Mouse (Mus musculus) CH12.LX (cell line): ENCODE results near the gene Cnksr3. TPM values are rescaled to one million over a fixed set of nuclear protein-coding genes. Genes with fewer than 3 reads are reported as not detected.

Experiments
- DNase-seq: peaks from one replicate; pipeline ENCODE4 v3.0.0-alpha.2; 2013; ENCODE audit errors: extremely low read depth
- H3K27ac ChIP-seq: 2 replicates; pipeline ENCODE4 v1.5.1; 2012; ENCODE audit warnings: low read depth, mild to moderate bottlenecking, control low read depth, moderate library complexity; ENCODE audit not compliant: insufficient read depth
- H3K27me3 ChIP-seq: replicated peaks from 2 replicates; pipeline ENCODE3; 2012; ENCODE audit warnings: inconsistent platforms
- H3K36me3 ChIP-seq, 2 experiments: replicated peaks in 1 of 2; 2 replicates each; pipeline versions ENCODE3 to v1.6.1; 2012; ENCODE audit warnings: inconsistent platforms in 1 of 2, low read length in 1 of 2, mild to moderate bottlenecking in 1 of 2, mixed read lengths in 1 of 2, moderate library complexity in 1 of 2; ENCODE audit not compliant: control insufficient read depth in 1 of 2, insufficient read depth in 1 of 2
- H3K4me1 ChIP-seq, 2 experiments: 2 replicates each; pipeline ENCODE4 v1.6.1; 2012; ENCODE audit warnings: inconsistent platforms in 1 of 2, moderate library complexity in 1 of 2; ENCODE audit not compliant: insufficient read depth in 2 of 2, control insufficient read depth in 1 of 2
- H3K4me2 ChIP-seq: 2 replicates; pipeline ENCODE4 v1.6.1; 2012; ENCODE audit warnings: low read depth, mild to moderate bottlenecking, control low read depth; ENCODE audit not compliant: poor library complexity, insufficient read depth, severe bottlenecking
- H3K4me3 ChIP-seq, 3 experiments: fragments of 150-350 bp in 1 of 3; sonication (generic) in 1 of 3; replicated peaks in 1 of 3; 2 replicates each; pipeline versions ENCODE3 to v1.5.1; 2011 to 2012; ENCODE audit warnings: low read depth in 2 of 3, low read length in 2 of 3, mild to moderate bottlenecking in 2 of 3, moderate library complexity in 2 of 3, control low read depth in 1 of 3, improper control_type of control experiment in 1 of 3, inconsistent platforms in 1 of 3, mixed read lengths in 1 of 3; ENCODE audit not compliant: poor library complexity in 1 of 3
- H3K79me2 ChIP-seq: replicated peaks from 2 replicates; pipeline ENCODE4 v1.6.1; 2012; ENCODE audit warnings: mild to moderate bottlenecking, moderate library complexity; ENCODE audit not compliant: control insufficient read depth, poor library complexity, insufficient read depth, severe bottlenecking; ENCODE audit errors: extremely low read depth
- H3K9ac ChIP-seq: 2 replicates; pipeline ENCODE4 v1.6.1; 2012; ENCODE audit warnings: low read depth, mild to moderate bottlenecking, control low read depth, moderate library complexity; ENCODE audit not compliant: insufficient read depth
- H3K9me3 ChIP-seq: replicated peaks from 2 replicates; pipeline ENCODE3; 2012; ENCODE audit warnings: low read length, inconsistent platforms, mixed read lengths
- BHLHE40 ChIP-seq: IDR thresholded peaks from 2 replicates; pipeline ENCODE4 v1.6.1; 2011; ENCODE audit warnings: mild to moderate bottlenecking, low read depth, low read length, improper control_type of control experiment
- CHD2 ChIP-seq: IDR thresholded peaks from 2 replicates; pipeline ENCODE4 v1.6.1; 2011; ENCODE audit warnings: low read length, improper control_type of control experiment
- CTCF ChIP-seq, 2 experiments: IDR thresholded peaks in 1 of 2; conservative IDR thresholded peaks in 1 of 2; 2 replicates each; pipeline ENCODE4 v1.5.1; 2011 to 2012; ENCODE audit warnings: low read depth in 2 of 2, low read length in 2 of 2, improper control_type of control experiment in 1 of 2, inconsistent platforms in 1 of 2, mild to moderate bottlenecking in 1 of 2, moderate library complexity in 1 of 2
- ELF1 ChIP-seq: IDR thresholded peaks from 2 replicates; pipeline ENCODE4 v1.6.1; 2014; ENCODE audit warnings: low read depth, mild to moderate bottlenecking, inconsistent platforms, low read length, improper control_type of control experiment
- EP300 ChIP-seq: IDR thresholded peaks from 2 replicates; pipeline ENCODE4 v1.6.1; 2011; ENCODE audit warnings: low read length, improper control_type of control experiment
- IRF4 ChIP-seq: IDR thresholded peaks from 2 replicates; pipeline ENCODE4 v1.6.1; 2014; ENCODE audit warnings: low read depth, mild to moderate bottlenecking, inconsistent platforms, low read length, improper control_type of control experiment
- JUND ChIP-seq: conservative IDR thresholded peaks from 2 replicates; pipeline ENCODE4 v1.6.1; 2011; ENCODE audit warnings: low read depth, low read length, improper control_type of control experiment
- MAFK ChIP-seq: IDR thresholded peaks from 2 replicates; pipeline ENCODE4 v1.6.1; 2011; ENCODE audit warnings: low read length, improper control_type of control experiment; ENCODE audit not compliant: insufficient replicate concordance
- MAX ChIP-seq: IDR thresholded peaks from 2 replicates; pipeline ENCODE4 v1.6.1; 2011; ENCODE audit warnings: low read length, improper control_type of control experiment
- MEF2A ChIP-seq: IDR thresholded peaks from 2 replicates; pipeline ENCODE4 v1.6.1; 2014; ENCODE audit warnings: low read depth, mild to moderate bottlenecking, inconsistent platforms, low read length, improper control_type of control experiment, borderline replicate concordance
- MXI1 ChIP-seq: IDR thresholded peaks from 2 replicates; pipeline ENCODE4 v1.6.1; 2011; ENCODE audit warnings: mild to moderate bottlenecking, low read depth, low read length, improper control_type of control experiment
- NRF1 ChIP-seq: IDR thresholded peaks from 2 replicates; pipeline ENCODE4 v1.6.1; 2014; ENCODE audit warnings: low read depth, mild to moderate bottlenecking, inconsistent platforms, low read length, improper control_type of control experiment, moderate library complexity
- POLR2AphosphoS2 ChIP-seq: IDR thresholded peaks from 2 replicates; pipeline ENCODE4 v1.6.1; 2011; ENCODE audit warnings: low read depth, low read length, improper control_type of control experiment
- RAD21 ChIP-seq: IDR thresholded peaks from 2 replicates; pipeline ENCODE4 v1.6.1; 2011; ENCODE audit warnings: low read depth, mild to moderate bottlenecking, low read length, improper control_type of control experiment, moderate library complexity
- RCOR1 ChIP-seq: conservative IDR thresholded peaks from 2 replicates; pipeline ENCODE4 v1.6.1; 2012; ENCODE audit warnings: low read depth, mild to moderate bottlenecking, inconsistent platforms, low read length, improper control_type of control experiment
- TBP ChIP-seq: conservative IDR thresholded peaks from 2 replicates; pipeline ENCODE4 v1.6.1; 2011; ENCODE audit warnings: low read depth, low read length, improper control_type of control experiment
- TCF12 ChIP-seq: IDR thresholded peaks from 2 replicates; pipeline ENCODE4 v1.6.1; 2014; ENCODE audit warnings: low read depth, mild to moderate bottlenecking, inconsistent platforms, low read length, improper control_type of control experiment
- UBTF ChIP-seq: IDR thresholded peaks from 2 replicates; pipeline ENCODE4 v1.6.1; 2012; ENCODE audit warnings: low read depth, mild to moderate bottlenecking, inconsistent platforms, low read length, improper control_type of control experiment, moderate library complexity
- USF1 ChIP-seq: IDR thresholded peaks from 2 replicates; pipeline ENCODE4 v1.6.1; 2014; ENCODE audit warnings: low read depth, mild to moderate bottlenecking, inconsistent platforms, low read length, improper control_type of control experiment
- USF2 ChIP-seq: conservative IDR thresholded peaks from 2 replicates; pipeline ENCODE4 v1.6.1; 2011; ENCODE audit warnings: low read depth, low read length, improper control_type of control experiment
- ZMIZ1 ChIP-seq: IDR thresholded peaks from 2 replicates; pipeline ENCODE4 v1.6.1; 2012; ENCODE audit warnings: low read depth, mild to moderate bottlenecking, inconsistent platforms, low read length, improper control_type of control experiment
- dilution Hi-C: fragments of 300-500 bp; cut with MboI; formaldehyde crosslinking; loops from 2 replicates; pipeline ENCODE4 v1.14.3; 2020; ENCODE audit warnings: low sequenced_read_pairs; ENCODE audit not compliant: extremely low pct_unique_long_range_greater_than_20kb, extremely low pct_ligation_motif_present
- in situ Hi-C: fragments of 300-500 bp; cut with MboI; formaldehyde crosslinking; loops from 3 replicates; pipeline ENCODE4 v1.14.3; 2019; ENCODE audit warnings: low sequenced_read_pairs, low pct_ligation_motif_present, low pct_unique_long_range_greater_than_20kb, mixed read lengths
- polyA plus RNA-seq: library from polyadenylated mRNA; unstranded; fragments of >175 nt; gene quantifications from 2 replicates; pipeline ENCODE4 v1.2.1, GENCODE M21; 2012; ENCODE audit warnings: low read depth; ENCODE audit not compliant: insufficient read length
- total RNA-seq, 2 experiments: library from RNA; depleted of rRNA; stranded (reverse); fragments of 300-350 nt in 1 of 2; fragments of >200 nt in 1 of 2; gene quantifications; 2 replicates each; pipeline ENCODE4 v1.2.3; 2012 to 2014

The Cnksr3 gene
- total RNA-seq (2012; rRNA removed): 0.71 and 0.72 TPM in 2 replicates
- total RNA-seq (2014; rRNA removed): 2.9 and 3.0 TPM in 2 replicates
- polyA plus RNA-seq: 3.8 and 3.9 TPM in 2 replicates

GRCm38 (mm10) chr10:7211696-7212482 lies at the start of gene Cnksr3:
TSS of gene Cnksr3 (minus strand) at chr10:7212237.
- Histone ChIP-seq H3K27me3 (no peaks in the 10 kb centered on the region), H3K9me3 (no peaks in the 10 kb centered on the region), H3K79me2 (no peaks in the 10 kb centered on the region), H3K4me2 (peak within 1 kb of the TSS; percentile 85), H3K9ac (no peak within 1 kb of the TSS; the same call in 1 of the 2 replicates), H3K4me1 (peaks cover 7 to 40% of the 10 kb centered on the region in 2 experiments), H3K36me3 (peaks cover 0 to 2% of the 10 kb centered on the region in 2 experiments), H3K27ac (no peak within 1 kb of the TSS), H3K4me3 (peak within 1 kb of the TSS; percentile 51 to 77 (median 66))
- DNase-seq: peak; percentile 82
- TF ChIP-seq MEF2A (no peak), ELF1 (peak; percentile 37), TCF12 (0 out of 2 replicates have a peak, but pooled peaks have one; percentile 14), CHD2 (no peak), JUND (no peak), UBTF (0 out of 2 replicates have a peak, but pooled peaks have one; percentile 43), POLR2AphosphoS2 (no peak), CTCF (conservative IDR thresholded peaks at IDR 0.05 in 1 of 2, IDR thresholded peaks at IDR 0.05 in 1 of 2; ENCODE audit: low read depth in 2 of 2, low read length in 2 of 2) (no peak), TBP (no peak), RCOR1 (no peak), NRF1 (peak; percentile 61), BHLHE40 (peak; percentile 96), IRF4 (no peak), USF2 (no peak), MAFK (no peak), ZMIZ1 (no peak), USF1 (peak; percentile 44), MXI1 (peak; percentile 37), MAX (peak; percentile 57; the same call in 1 of the 2 replicates), EP300 (no peak), RAD21 (no peak)
- in situ Hi-C loops: no loop called here
- dilution Hi-C loops: no loop called here
